Mouse (Mus musculus): ENCODE results near the gene 2410004P03Rik. TPM values are rescaled to one million over a fixed set of nuclear protein-coding genes. Genes with fewer than 3 reads are reported as not detected.
"Not testable (repeated sequence)": the region's sequence is repeated elsewhere in the genome, so short reads cannot be mapped to it uniquely, and the experiment has no call there.

2410004P03Rik gene
- polyA plus RNA-seq, 1 experiment, result 2.8 TPM

DNA sequence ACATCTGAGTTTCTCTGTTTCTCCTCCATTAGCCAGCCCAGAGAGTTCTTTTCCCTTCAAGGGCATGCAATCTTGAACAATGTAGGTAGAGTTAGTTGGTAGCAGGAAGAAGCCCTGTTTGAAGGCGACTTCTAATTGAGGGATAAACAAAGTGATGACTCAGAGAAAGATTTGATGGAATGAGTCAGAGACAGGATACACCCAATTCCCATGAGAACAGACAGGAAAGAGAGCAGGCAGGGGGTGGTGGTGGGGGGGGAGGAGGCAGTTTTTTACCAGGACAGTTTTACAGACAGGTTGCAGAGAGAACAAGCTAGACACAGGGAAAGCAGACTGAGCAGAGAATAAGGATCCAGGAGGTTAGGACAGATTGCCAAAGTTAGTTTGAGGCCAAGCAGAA, 29.0 kb upstream of the 2410004P03Rik start:
- no peak for DNase-seq (ENCODE audit: low read depth)
- TF ChIP-seq POLR2A (IDR thresholded peaks at IDR 0.05; ENCODE audit: borderline replicate concordance, extremely low read depth, insufficient read depth, insufficient read length, poor library complexity, severe bottlenecking) (no peak), CTCF (IDR thresholded peaks at IDR 0.05; ENCODE audit: borderline replicate concordance, extremely low read depth, insufficient read depth, insufficient read length) (no peak)

DNA sequence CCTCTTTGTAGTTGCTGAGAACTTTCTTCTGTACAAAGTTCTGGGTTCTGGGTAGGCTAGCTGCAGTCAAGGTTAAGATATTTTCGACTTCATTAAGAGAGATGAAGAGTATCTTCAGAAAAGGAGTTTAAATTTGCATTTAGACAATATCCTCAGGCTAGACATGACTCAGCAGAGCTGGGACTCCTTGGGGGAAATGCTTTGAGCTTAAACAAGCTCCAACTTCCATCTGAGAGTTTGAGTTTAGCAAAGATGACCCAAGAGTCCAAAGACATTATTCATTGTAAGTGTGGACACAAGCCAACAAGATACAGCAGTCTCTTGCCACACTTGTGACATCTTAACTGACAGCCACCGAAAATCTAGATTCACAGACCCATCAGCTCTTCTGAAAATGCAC, 27.9 kb upstream of the 2410004P03Rik start:
- TF ChIP-seq POLR2A (IDR thresholded peaks at IDR 0.05; ENCODE audit: borderline replicate concordance, extremely low read depth, insufficient read depth, insufficient read length, poor library complexity, severe bottlenecking) (no peak), CTCF (IDR thresholded peaks at IDR 0.05; ENCODE audit: borderline replicate concordance, extremely low read depth, insufficient read depth, insufficient read length) (no peak)
- DNase-seq (ENCODE audit: low read depth), result no peak

DNA sequence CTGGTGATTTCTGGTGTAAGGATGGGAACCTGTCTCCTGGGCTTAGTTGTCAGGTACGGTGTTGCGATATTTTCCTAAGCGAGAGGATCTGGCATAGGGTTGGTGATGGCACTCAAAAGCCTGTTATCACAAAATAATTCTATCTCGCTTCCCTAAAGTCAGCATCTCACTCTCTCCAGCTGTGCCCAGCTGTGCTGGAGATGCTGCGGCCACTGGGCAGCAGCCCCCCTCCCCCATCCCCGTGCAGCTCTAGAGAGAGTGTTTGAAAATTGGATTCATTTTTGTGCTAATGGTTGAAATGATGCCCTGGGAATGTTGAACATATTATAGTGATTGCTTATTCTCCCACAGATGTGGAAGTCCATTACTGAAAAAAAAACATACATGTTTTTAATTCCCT, 26.7 kb upstream of the 2410004P03Rik start:
- no peak for TF ChIP-seq POLR2A (IDR thresholded peaks at IDR 0.05; ENCODE audit: borderline replicate concordance, extremely low read depth, insufficient read depth, insufficient read length, poor library complexity, severe bottlenecking)
- no peak for TF ChIP-seq CTCF (IDR thresholded peaks at IDR 0.05; ENCODE audit: borderline replicate concordance, extremely low read depth, insufficient read depth, insufficient read length)
- DNase-seq (ENCODE audit: low read depth), result peak; percentile 12

DNA sequence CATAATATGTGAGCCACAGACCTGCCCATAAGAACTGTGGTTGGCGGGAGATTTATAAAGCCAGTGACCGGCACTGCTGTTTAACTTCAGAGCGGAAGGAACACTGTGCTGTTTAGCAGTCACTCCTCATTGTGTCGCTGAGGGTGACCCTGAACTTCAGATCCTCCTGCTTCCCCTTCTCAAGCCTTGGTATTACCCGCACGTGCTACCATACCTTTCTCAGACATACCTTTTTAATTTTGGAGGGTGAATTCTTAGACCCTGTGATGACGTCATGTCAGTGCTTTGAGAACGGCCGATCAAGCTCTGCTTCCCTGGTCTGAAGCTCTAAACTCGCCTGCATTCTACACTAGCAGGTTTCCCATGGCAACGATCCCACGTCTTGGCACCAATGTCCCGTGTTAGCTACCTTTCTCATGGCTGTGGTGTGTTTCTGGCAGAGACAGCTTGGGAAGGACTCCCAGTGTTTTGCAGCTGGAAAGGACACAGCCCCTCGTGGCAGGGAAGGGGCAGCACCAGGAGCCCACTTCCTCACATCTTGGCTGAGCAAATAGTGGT, 25.6 kb upstream of the 2410004P03Rik start:
- TF ChIP-seq CTCF (IDR thresholded peaks at IDR 0.05; ENCODE audit: borderline replicate concordance, extremely low read depth, insufficient read depth, insufficient read length) (no peak), POLR2A (IDR thresholded peaks at IDR 0.05; ENCODE audit: borderline replicate concordance, extremely low read depth, insufficient read depth, insufficient read length, poor library complexity, severe bottlenecking) (no peak)
- DNase-seq (ENCODE audit: low read depth), result peak; percentile 59

DNA sequence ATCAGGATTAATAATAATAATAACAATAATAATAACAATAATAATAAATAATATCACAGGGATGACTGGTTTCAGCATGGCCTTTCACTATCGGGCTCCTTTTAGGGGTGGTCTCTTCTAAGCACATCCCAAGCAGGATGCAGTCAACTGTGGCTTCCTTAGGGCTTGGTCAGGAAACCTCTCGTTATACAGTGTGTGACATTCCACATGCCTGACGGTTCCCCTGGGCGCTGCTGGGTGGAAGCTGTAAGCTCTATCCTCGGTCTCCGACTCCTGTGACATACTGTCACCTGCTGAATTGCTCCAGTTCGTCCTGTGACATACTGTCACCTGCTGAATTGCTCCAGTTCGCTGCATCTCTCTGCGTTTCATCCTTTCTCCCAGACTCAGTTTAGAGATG, 25.0 kb upstream of the 2410004P03Rik start:
- peak; percentile 13 for DNase-seq (ENCODE audit: low read depth)
- TF ChIP-seq POLR2A (IDR thresholded peaks at IDR 0.05; ENCODE audit: borderline replicate concordance, extremely low read depth, insufficient read depth, insufficient read length, poor library complexity, severe bottlenecking), result no peak
- no peak for TF ChIP-seq CTCF (IDR thresholded peaks at IDR 0.05; ENCODE audit: borderline replicate concordance, extremely low read depth, insufficient read depth, insufficient read length)

DNA sequence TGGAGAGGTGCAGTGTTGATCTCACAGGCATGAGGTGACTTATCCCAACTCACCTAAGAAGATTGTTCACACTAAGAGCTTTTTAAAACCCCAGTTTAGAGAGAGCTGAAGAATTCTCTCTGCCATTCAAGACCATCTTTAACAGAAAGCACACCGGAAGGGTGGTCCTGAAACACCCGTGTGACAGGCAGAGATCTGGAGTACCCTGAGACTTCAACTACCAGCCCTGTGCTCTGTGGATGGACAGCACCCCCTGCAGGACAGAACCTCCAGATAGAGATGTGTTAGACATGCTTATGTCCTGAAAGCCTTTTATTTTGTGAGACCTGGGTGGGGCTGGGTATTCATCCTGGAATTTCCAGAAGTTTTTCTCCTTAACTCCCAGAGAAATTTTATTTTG, 23.6 kb upstream of the 2410004P03Rik start:
- peak; percentile 19 for DNase-seq (ENCODE audit: low read depth)
- no peak for TF ChIP-seq POLR2A (IDR thresholded peaks at IDR 0.05; ENCODE audit: borderline replicate concordance, extremely low read depth, insufficient read depth, insufficient read length, poor library complexity, severe bottlenecking)
- TF ChIP-seq CTCF (IDR thresholded peaks at IDR 0.05; ENCODE audit: borderline replicate concordance, extremely low read depth, insufficient read depth, insufficient read length), result peak; percentile 32; the same call in 1 of the 2 replicates

DNA sequence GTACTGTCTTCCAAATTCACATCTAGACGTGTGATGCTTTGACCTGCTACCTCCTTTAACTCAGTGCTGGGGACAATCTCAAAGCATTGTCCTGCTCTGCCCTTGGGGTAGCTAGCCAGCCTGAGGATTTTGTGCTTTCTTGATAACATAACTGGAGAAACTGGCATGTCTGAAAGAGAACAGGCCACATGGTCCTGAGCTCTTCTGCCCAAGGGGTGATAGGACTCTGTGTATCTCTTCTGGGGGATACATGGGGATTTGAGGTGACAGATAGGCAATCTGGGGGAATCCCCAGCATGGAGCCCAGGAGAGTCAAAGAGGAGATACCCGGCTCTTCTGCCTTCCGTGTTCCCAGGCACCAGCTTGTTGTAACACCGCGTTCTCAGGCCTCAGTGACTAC, 23.1 kb upstream of the 2410004P03Rik start:
- TF ChIP-seq POLR2A (IDR thresholded peaks at IDR 0.05; ENCODE audit: borderline replicate concordance, extremely low read depth, insufficient read depth, insufficient read length, poor library complexity, severe bottlenecking) (no peak), CTCF (IDR thresholded peaks at IDR 0.05; ENCODE audit: borderline replicate concordance, extremely low read depth, insufficient read depth, insufficient read length) (no peak)
- no peak for DNase-seq (ENCODE audit: low read depth)

DNA sequence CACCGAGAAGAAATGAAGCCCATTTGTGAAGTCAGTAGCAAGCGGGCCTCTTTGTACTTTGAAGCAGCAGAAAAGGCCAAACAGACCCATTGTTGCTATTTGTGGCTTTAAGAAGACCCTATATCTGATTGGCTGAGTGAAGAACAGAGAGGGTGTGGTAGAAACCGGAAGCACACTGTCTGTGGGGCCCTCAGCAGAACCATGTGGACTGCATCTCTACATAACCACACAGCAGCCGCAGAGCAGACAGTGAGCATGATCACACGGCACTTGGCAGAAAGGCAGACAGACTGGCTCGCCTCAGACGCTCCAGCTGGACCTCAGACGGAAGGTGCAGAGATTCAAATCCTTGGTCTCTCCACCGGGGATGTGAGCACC, 21.9 kb upstream of the 2410004P03Rik start:
- DNase-seq (ENCODE audit: low read depth), result peak; percentile 38
- TF ChIP-seq POLR2A (IDR thresholded peaks at IDR 0.05; ENCODE audit: borderline replicate concordance, extremely low read depth, insufficient read depth, insufficient read length, poor library complexity, severe bottlenecking), result no peak
- no peak for TF ChIP-seq CTCF (IDR thresholded peaks at IDR 0.05; ENCODE audit: borderline replicate concordance, extremely low read depth, insufficient read depth, insufficient read length)

DNA sequence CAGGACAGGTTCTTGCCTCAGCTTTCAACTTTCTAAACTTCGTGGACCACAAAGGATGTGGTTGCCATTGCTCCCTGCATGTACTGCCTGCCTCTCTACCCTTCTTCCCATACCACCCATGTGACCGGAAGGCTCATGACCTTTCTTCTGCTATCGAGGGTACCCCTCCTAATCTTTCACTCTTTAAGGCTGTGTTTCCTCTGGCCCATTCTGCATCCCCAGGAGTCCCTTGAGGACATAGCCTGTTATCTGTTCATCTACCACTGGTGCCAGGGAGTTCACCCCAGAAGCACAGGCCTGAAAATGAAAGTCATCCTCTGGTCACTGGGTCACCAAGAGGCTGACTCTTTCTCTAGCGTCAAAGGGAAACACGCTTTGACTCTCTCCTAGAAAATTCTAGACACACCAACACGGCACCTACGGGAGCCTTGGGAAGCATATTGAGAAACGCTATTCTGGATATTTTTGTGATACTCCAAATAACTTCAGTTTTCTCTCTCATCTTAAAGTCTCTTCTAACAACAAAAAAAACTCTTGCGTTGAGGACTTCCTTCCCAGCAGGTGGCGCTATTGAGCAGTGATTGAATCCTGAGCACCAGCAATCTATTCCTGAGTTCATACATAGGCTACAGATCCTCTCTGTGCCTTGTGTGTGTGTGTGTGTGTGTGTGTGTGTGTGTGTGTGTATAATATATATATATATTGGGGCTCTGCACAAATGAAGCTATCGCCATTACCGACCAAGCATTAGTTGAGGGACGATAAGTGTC, 21.4 kb upstream of the 2410004P03Rik start:
- peak; percentile 93 for DNase-seq (ENCODE audit: low read depth)

DNA sequence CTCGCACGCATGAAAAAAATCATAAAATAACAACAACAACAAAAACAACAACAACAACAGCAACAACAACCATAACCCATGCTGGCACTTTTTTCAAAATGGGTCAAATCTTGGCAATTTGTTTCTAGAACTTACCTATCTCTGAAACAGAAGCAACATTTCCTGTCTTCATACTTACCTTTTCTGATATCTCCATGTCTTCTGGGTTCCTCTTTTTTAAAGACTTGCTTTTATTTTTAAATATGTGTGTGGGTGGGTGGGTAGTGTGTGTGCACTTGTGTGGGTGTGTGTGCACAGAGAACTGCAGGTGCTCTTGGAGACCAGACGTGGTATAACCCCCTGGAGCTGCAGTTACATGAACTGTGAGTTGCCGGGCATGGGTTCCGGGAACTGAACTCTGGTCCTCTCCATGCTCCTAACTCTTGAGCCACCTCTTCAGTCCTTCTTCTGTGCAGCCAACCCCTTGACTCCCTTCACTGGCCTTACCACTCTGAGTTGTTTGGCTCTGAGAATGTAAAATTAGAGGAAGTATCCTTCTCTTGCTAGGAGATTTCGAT, 13.1 kb upstream of the 2410004P03Rik start:
- TF ChIP-seq CTCF (IDR thresholded peaks at IDR 0.05; ENCODE audit: borderline replicate concordance, extremely low read depth, insufficient read depth, insufficient read length), result no peak
- no peak for TF ChIP-seq POLR2A (IDR thresholded peaks at IDR 0.05; ENCODE audit: borderline replicate concordance, extremely low read depth, insufficient read depth, insufficient read length, poor library complexity, severe bottlenecking)
- DNase-seq (ENCODE audit: low read depth), result no peak

More for the DNA sequence above, 21.4 kb upstream of the 2410004P03Rik start:
- TF ChIP-seq POLR2A (IDR thresholded peaks at IDR 0.05; ENCODE audit: borderline replicate concordance, extremely low read depth, insufficient read depth, insufficient read length, poor library complexity, severe bottlenecking) (no peak), CTCF (IDR thresholded peaks at IDR 0.05; ENCODE audit: borderline replicate concordance, extremely low read depth, insufficient read depth, insufficient read length) (peak; percentile 76; the same call in 1 of the 2 replicates)

DNA sequence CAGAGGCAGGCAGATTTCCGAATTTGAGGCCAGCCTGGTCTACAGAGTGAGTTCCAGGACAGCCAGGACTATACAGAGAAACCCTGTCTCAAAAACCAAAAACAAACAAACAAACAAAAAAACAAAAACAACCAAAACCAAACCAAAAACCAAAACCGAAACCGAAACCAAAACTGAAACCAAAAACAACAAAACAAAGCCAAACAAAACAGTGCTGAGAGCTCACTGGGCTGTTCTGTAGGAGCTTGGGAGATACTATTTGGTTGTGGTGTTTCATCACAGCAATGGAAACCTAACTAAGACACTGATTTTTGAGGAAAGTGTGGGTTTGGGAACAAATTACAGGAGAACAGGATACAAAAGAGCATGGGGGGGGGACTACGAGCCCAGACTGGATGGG, 10.6 kb upstream of the 2410004P03Rik start:
- no peak for TF ChIP-seq POLR2A (IDR thresholded peaks at IDR 0.05; ENCODE audit: borderline replicate concordance, extremely low read depth, insufficient read depth, insufficient read length, poor library complexity, severe bottlenecking)
- DNase-seq (ENCODE audit: low read depth), result no peak

DNA sequence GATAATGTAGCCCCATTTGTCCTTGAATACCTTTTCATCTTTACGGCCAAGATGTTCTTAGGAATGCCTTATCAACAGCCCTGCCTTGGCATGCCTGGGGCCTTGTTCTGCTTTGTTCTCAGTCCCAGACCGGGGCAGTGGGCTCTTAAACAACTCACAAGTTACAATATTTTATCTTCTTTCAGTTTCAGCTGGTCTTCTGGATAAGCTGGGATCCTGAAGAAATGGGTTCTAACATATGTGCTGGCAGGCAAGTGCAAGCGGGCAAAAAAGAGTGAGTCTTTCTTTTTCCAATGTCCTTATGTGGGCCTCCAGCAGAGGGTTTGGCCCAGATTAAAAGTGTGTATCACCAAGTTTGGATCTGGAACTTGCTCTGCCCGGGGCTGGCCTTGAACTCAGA, 9.6 kb upstream of the 2410004P03Rik start:
- not testable (repeated sequence) for DNase-seq (ENCODE audit: low read depth)
